Mouse (Mus musculus) right cerebral cortex, adult 18-20 months (tissue): ENCODE measurements around the gene Nipsnap3a.

Experiments used
- DNase-seq: peaks from one replicate; pipeline ENCODE4 v3.0.0; 2022; ENCODE audit warnings: mixed read lengths

Nipsnap3a gene

DNA sequence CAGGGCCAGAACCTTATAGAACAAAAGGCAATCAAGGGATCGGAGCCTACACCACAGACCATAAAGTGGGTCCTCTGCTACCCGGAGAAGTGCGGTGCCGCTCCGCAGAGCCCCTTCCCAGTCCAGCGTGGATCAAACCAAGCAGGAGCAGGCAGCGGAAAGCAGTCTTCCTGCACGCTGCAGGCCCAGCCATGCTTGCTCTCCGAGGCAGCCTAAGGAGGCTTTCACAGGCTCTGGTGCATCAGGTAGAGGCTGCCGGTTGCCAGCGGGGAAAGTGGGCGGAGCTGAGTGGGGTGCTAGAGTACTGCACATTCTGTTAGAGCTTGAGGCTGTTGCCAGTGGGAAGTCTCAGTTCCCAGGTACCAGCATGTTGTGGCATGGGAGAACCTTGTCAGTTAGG is at the start of gene Nipsnap3a:
TSS of gene Nipsnap3a (plus strand) at position 25 of the 400 bp plus-strand sequence.
- DNase-seq: no peak

DNA sequence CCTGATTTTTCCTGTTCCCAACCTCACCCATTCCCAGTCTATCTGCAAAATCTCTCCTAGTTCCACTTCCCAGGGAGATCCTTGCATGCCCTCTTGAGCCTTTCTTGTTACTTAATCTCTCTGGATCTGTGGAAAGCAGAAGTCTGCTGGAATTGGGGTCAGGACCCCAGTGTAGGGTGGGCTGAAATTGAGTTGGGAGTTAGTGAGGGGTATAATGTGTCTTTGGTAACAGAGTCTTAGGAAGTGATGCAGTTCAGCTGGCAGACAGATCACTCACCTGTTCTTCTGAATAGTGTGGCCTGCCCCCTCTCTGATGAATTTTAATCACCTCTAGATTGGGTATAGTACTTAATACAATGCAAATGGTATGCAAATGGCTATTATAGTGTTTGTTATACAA is 42.4 kb upstream of the Nipsnap3a start:
- DNase-seq: no peak

DNA sequence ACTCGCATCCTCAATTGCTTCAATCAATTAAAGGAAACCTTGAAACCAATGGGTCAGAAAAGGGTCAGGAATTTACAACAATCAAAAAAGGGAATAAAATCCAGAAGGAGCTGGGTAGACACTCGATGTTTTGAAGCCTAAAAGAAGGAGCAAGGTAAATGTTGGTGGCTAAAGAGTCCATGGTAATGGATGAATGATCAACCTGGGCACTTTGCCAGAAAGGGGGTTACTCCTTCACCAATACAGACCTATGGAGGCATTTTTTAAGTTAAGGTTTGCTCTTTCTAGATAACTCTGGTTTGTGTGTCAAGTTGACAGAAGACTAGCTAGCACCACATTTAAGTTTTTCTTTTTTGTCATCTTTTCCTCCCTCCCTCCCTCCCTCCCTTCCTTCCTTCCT is 40.1 kb upstream of the Nipsnap3a start:
- DNase-seq: no peak

DNA sequence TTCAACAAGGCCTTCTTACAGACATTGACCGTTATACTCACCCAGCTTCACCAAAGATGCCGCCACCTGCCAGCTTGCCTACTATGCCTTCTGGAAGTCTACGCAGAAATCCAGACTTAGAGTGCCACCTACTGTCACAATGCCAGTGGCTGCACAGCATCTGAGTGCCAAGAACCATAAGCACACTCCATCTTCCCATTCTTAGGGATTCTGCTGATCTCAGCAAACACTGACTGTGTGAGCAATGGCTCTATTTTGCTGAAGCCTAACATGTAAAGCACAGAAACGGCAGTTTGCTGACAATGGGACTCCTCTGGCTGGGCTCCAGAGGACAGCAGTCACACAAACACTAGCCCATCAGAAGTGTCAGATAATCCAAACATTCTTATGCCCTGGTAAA is 30.4 kb upstream of the Nipsnap3a start:
- peak; percentile 65 for DNase-seq

DNA sequence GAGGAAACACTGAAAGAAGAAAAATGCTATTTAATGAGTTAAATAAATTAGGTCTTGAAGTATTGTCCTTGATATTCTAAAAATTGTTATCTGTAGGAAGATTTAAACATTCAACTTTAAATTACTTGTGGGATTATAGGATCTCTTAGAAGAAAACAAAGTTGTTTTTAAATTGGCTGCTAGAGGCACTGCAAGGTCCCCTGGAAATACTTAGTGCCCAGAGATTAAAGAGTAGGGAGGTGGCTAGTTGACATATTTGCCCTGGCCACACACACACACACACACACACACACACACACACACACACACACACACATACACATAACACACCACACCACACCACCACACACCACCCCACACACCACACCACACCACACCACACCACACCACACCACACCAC is 24.8 kb upstream of the Nipsnap3a start, which contains the start of gene Olfr270:
TSS of gene Olfr270 (plus strand) at position 301 of the 400 bp plus-strand sequence.
- no peak for DNase-seq

DNA sequence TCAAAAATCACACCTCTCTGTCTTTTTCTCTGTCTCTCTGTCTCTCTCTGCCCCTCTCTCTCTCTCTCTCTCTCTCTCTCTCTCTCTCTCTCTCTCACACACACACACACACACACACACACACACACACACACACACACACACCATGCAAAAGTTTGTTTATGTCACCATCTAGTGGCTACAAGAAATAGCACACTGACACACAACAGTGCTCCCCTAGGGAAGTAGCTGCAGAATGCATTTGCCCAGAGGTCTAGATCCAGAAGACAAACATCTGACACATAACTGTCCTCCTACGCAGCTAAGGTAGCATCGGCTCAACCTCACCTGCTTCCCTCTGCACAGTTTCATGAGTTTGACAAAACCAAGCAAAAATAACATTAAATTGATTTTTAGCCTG is 3.9 kb upstream of the Nipsnap3a start:
- peak; percentile 10 for DNase-seq

DNA sequence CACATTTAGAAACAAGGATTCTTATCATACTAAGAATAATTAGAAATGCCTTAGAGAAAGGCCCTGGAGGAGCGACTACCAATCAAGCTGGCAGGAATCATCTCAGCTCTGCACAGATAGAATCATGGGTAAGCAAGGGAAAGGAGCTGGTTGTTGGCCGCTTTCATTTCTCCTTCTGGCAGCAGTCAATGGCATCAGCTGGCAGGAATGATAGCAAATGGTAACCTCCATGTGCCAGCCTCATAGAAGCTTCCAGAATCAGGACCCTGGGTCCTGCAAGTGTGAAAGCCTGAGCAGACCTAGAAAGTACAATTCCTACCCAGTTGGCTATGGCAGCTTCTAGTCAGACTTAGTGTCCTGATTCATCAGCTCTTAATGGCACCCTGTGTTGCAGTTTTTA is 2.8 kb upstream of the Nipsnap3a start:
- no peak for DNase-seq

DNA sequence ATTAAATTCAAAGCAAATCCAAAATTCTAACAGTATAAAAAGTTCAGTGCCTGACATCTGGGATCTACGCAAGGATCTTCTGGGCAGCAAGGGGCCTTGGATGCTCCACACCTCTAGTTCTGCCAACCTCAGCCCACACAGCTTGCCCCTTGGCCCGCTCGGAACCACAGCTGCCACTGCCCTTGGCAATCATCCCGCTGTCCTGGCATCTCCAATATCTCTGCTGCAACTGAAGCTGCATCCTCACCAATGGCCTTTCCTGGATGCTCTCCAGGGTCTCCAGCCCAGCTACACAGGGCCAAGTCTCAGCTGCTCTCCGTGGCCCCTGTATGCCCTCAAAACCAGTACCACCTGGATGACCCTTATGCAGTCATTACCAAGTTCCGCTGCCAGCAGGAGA is 10.4 kb downstream of the Nipsnap3a start:
- DNase-seq: no peak

DNA sequence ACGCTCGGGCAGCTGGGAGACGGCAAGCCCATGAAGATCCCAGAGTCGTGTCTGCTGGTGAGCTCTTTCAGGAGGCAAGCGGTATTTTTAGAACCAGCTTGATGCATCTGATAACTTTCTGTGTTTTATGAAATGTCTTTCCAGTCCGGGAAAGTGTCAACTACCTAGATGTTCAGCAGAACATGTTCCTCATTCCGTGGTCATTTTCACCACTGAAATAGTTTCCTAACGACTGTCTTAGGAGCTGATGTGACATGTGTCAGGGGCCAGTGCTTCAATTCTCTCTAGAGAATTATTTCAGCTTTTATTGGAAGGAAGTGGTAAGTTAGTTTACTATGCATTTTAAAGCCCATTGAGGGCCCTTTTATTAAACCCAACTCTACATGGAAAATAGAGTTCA is 11.1 kb downstream of the Nipsnap3a start:
- DNase-seq: no peak

DNA sequence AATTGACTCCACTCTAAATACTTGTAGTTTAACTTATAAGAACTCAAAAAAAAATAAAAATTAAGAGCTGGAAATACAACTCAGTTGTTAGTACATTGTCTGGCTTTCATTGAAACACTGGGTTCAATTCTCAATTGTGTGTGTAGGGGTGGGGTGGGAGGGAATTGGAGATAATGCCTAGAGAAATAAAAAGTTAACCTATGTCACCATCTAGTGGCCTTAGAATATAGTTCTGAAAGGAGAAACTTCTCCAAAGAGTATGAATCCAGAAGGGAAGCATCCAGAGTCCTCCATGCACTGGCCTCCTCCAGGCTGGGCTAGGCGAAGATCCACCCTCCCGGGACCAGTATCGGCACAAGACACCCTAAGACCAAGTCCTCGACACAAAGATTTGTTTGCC is 20.1 kb downstream of the Nipsnap3a start:
- no peak for DNase-seq

DNA sequence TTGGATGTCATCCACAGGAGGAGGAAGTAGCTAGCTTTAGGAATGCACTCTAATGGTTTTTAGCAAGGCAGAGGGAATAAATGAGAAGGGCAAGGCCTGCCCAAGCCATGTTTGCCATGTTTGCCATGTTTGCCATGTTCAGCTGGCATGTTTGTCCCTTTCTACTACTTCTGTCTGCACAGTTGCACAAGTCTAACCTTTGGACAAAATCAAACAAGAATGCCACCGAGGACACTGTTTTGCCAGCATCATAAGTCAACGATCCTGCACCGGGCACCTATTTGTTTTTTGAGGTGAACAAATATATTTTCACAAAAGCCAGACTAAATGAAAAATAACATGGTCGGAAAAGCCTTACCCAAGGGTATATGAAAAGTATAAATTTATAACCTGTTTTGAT is 20.8 kb downstream of the Nipsnap3a start:
- no peak for DNase-seq

DNA sequence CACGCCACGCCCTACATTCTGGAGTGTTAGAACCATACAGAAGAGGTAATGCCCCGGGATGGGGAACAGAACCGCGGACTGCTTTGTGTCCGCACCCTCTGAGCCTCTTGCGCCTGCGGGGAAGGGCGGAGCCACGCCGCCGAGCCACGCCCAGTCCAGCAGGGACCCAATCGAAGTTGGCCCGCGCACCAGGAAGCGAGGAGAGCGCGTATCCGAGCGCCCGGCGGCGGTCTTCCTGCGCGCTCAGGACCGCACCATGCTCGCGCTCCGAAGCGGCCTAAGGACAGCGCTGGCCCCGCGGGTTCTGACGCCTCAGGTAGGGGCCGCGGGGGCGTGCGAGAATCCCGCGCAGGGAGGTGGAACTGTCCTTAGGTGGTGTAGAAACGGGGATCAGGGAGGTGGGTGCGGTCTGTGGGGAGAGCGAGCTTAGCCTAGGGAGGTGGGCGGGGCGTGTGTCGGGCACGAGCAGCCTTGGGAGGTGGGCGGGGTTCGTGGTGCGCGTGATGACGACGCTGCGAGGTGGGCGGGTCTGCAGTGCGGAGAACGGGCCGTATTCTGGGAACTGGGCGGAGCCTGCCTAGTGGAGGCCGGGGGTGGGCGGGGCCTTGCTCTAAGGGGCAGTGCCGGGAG is 22.8 kb downstream of the Nipsnap3a start, which contains the start of gene Nipsnap3b:
TSS of gene Nipsnap3b (plus strand) at position 149 of the 630 bp plus-strand sequence.
- peak; percentile 95 for DNase-seq

DNA sequence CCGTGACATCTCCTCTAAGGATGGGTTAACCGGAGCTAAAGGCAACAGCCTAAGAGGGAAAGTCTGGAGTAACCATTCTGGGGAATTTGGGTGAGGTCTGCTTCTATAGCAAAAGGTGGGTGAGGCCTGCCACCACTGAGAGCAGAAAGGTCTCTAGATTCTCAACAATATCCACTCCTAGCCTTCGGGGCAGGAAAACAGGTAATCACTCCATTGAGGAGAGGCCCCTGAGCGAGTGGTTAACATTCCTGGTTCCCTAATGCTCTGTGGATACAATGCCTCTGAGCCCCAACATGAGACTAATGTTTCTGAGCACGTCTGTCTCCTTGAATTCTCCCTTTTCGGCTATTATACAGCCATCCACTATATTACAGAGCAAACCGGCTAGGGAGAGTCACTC is 25.3 kb downstream of the Nipsnap3a start:
- no peak for DNase-seq

DNA sequence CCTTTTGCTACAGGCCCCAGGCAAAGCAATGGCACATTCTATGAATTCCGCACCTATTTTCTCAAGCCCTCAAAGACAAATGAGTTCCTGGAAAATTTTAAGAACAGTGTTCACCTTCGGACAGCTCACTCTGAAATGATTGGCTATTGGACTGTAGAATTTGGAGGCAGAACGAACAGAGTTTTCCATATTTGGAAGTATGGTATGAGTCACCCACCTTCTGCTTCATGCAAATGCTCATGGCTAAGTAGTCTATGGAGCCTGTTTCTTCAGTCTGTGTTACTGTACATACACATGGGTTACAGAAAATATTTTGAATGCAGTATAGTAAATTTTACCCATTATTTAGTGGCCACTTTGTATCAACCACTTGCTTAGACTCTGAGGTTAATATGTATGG is 26.0 kb downstream of the Nipsnap3a start:
- DNase-seq: no peak

DNA sequence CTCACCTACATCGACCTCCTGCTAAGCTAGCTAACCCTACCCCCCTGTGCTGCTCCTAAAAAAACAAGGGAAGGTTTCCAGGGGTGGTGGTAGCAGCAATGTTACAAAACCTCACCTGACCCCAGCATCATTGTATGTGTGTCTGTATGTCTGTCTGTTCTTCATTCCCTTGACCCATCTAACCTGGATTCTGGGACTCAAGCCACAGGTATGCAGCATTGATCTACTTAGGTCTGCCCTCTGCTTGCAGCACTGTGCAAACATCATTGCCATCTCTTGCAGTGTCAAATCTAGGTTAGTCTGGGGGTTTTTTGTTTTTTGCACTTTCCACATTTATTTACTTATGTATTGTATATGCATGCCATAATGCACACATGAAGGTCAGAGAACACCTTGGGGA is 29.3 kb downstream of the Nipsnap3a start:
- DNase-seq: no peak

DNA sequence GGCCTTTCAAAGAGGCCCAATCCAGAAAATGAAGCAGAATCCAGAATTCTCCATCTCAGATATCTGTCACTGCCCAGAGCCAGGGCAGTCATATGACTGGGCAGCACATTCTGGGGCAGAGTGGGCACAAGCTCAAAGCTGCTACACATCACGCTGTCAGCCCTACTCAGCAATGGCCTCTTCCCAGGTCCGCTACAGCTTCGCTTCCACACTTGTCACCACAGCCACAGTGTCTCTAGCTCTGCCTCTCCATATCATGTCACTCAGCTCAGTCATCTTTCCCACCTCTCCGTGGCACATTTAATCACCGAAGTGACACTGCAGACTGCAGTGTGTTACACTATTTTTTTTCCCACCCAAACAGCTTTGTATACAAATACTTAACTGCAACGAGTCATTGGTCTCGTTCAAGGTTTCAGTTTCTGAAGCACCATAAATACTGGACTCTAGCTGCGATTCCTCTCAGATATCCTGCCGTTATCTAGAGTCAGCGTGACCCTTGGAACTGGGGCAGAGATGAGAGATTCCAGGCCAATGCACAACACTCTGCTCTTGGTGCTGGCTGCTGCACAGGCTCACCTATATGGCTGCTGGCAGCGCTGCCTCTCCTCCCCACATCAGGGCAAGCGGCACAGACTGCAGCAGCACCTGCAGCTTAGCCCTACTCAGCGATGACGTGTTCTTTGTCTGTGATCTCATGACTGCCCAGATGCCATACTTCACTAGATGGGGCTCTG is 34.3 kb downstream of the Nipsnap3a start:
- no peak for DNase-seq

DNA sequence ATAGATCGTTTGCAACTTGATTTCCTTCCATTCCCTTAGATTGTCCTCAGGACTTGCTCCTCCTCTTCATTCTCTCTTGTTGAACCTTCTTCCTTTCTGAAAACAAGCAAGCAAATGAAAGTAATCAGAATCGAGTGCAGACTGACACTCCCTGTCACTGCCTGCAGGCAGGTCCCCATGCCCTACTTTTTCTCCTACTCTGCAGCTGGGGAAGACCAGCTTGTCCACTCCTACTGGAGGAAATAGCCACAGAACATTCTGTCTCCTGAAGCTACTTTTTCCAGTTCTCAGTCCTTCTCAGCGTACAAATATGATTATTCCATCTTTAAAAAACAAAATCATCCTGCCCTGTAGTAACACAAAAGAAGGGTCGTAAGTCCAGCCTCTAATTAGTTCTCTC is 35.3 kb downstream of the Nipsnap3a start:
- peak; percentile 8 for DNase-seq

DNA sequence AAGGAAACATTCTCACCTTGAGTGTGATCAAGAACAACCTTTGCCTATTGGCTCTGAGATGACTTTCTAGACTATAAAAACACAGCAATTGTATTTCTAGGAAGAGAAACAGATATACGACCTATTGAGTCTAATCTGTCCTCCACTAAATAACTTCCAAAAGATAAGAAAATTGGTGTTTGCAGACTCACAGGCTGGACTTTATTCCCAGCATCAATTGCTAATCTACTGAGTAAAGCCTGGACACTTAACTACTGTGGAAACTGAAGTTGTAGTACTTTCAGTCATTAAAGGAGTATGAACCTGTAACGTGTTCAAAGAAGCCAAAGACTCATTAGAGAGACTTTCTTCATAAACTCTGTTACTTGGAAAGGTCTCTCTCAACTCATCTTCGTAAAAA is 38.7 kb downstream of the Nipsnap3a start:
- DNase-seq: no peak

DNA sequence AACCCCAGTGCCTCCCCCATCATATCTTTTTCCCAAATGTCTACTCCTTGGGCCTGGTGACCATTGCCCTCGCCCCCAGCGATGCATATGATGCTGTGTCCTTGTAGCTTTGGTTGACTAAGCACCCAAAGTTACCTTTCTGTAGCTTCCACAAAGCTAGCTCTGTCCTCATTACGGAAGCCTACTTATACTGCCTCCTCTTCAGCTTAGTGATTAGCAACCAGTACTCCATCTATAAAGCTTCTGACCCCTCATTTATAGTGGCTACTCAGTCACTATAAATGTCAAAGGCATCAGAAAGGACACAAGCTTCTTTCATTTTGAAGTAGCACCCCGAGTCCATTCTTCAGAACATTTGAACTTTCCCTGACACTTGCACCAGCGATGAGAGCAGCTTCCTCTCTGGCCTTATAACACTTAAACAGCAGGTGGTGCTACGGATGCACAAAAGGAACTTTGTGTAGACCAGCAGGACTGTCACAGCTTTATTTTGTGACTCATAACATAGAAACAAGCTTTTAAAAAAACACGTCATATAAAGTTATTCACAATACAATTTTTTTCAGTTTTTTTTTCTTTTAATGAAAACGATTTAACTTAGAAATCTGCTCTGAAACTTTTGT is 41.4 kb downstream of the Nipsnap3a start:
- peak; percentile 8 for DNase-seq

DNA sequence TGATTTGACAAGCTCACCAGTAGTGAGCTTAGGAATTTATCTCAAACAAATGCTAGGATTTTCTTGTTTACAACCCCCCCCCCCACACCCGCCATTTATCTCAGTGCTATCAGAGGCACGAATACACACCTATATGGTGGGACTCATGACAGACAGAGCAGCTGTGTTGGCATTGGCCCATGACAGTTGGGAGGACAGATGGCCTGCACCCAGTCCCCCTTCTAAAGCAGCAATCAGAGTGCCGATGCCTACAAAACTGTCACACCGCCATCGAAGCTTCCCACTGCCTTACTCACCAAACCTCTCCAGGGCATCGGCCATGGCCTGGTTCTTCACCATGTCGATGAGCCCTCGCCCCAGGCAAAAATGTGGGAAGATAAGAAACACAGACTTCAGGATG is 54.7 kb downstream of the Nipsnap3a start:
- DNase-seq: no peak

DNA sequence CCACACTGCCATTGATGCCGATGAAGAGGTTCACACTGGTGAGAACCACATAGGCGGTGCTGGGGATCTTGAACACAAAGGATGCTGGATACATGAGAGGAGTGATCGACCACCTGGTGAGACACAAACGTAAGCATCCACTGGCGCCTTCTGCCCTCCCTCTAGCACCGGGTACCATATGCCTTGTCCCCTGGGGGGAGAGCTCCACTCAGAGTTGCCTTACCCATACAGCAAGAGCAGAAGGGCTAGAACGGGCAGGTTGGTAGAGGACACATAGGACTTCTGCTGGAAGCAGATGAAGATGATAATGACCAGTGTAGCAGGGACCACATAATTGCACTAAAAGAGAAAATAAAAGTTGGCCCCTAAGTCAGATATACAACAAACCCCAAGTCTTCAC is 56.7 kb downstream of the Nipsnap3a start:
- DNase-seq: no peak

DNA sequence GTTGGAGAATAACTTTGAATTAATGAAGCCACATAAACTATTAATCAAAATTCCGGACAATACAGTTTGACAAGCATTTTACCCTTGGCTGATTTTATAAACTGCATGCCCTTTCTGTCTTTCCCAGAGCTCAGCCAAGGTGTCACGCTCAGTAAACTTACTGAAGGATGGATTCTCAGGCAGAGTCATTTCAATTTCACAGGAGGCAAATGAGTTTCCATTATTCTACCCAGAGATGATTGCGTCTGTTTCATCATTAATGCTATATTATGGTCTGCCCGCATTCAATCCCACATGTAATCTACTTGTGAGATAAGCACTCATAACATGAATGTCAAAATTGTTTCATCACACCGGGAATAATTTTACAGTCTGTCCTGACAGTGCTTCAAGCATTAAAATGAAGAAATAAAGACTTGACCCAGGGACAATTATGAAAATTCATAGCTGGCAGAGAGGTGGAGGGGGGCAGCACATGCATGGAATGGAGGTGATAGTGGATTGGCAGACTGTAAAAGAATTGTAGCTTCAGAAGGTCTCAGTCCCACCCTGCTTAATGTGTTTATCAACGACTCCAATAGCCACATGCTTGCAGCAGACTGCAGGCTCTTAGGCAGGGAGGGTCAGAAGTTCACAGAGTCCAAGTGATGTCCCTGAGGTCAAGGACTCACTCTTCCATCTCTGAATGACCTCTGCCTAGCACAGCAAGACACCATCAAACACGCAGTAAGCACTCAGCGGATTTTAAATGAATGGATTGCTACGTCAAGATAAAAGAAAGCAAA is 57.4 kb downstream of the Nipsnap3a start:
- no peak for DNase-seq
